Mouse (Mus musculus) heart, adult 2 months (tissue): ENCODE measurements at regions not wholly inside any gene's neighbourhood (a gene's known extent, or its start where the extent isn't known, plus 50 kb on each side); places are given as distances from the start of the nearest gene placed in this dataset.

Experiments used
- CTCF ChIP-seq: fragments of 200-600 bp; IDR thresholded peaks from 2 replicates; pipeline ENCODE4 v1.8.1; 2022; ENCODE audit warnings: antibody characterized with exemption, mild to moderate bottlenecking, moderate library complexity
- EP300 ChIP-seq: fragments of 200-500 bp; IDR thresholded peaks from 2 replicates; pipeline ENCODE4 v1.6.1; 2011; ENCODE audit warnings: low read depth, low read length, control low read depth; ENCODE audit not compliant: insufficient read depth
- POLR2A ChIP-seq: fragments of 200-500 bp; IDR thresholded peaks from 2 replicates; pipeline ENCODE4 v1.6.1; 2011; ENCODE audit warnings: mild to moderate bottlenecking, low read depth, low read length, control low read depth; ENCODE audit not compliant: insufficient read depth

DNA sequence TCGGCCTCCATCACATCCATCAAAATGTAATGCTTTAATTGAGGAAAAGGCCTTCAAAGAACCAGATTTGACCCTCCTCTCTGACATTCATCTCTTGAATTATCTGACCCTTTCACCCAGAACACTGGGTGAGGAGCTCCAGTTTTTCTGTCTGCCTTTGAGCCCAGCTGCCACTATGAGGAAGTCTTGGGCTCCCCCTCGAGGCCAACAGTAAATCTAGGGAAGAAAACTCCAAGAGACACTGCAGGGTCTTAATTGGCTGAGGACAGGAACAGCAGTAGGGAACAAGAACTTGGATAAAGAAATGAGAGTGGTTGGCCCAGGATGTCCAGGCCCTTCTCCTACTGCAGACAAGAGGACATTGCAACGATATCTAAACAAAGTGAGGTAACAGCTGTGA, 514.3 kb upstream of the Castor2 start:
- TF ChIP-seq EP300 (0 out of 2 replicates have a peak, but pooled peaks have one; percentile 22), CTCF (peak; percentile 69), POLR2A (no peak)
